Comparison of ENCODE assay signal across 11 mouse cellular contexts in the genomic region with DNA sequence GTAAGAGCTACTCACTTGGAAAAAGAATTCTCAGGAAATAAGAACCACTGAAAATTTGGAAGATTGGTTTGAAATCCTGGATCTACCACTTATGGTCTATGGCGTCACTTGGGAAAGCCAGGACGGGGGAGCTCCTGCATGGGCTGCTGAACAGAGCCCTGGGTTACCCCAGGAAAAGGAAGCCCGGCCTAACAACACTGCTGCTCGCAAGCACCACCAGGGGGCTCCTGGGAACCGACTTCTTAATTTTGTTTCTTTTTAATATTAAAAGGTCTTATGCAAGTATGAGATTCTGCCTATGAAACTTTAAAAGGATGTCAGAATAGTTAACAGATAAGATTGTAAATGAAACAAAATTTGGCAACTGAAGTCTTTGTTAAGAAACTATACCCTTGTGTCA. TPM values are rescaled to one million over a fixed set of nuclear protein-coding genes. Genes with fewer than 3 reads are reported as not detected.
DNase-seq lines count a peak whose midpoint lies in the region; ATAC-seq and TF ChIP-seq lines count a peak whose summit lies in the region.
"Had no signal": no experiment of that assay in that cellular context is flagged by ENCODE, and none has a peak within 500 bp of the region (broad histone marks: within the 10 kb centered on the region; RNA-seq: fewer than 3 reads in every experiment).

No protein-coding gene starts in this region.

- no peak overlapping the region for H3K4me2 ChIP-seq in stomach, postnatal 0 days (replicated peaks; ENCODE audit: low read depth)
- H3K4me2 ChIP-seq: embryonic facial prominence, embryonic 15.5 days; liver, embryonic 15.5 days; midbrain, embryonic 13.5 days had no signal

- H3K36me3 ChIP-seq in stomach, postnatal 0 days (ENCODE audit: control insufficient read depth, insufficient read depth, low read length), result peaks cover 24% of the 10 kb centered on the region

- peak; percentile 26 for DNase-seq in embryo, embryonic 11 days
- DNase-seq in embryo, embryonic 10 days (ENCODE audit: low spot score), result no peak
- DNase-seq in left cerebral cortex, adult 2 months (ENCODE audit: extremely low spot score in 1 of 2, low spot score in 2 of 2), result peak in 1 of 2 experiments; percentile 10
- DNase-seq in left cerebral cortex, postnatal 36 days (ENCODE audit: low spot score in 2 of 2), result no peak
- DNase-seq in thymus, postnatal 14 days, result peak; percentile 37
- no peak for DNase-seq in thymus, postnatal 25 days
- DNase-seq in stomach, postnatal 0 days (ENCODE audit: low spot score), result no peak
- DNase-seq in frontal cortex, postnatal 10 days (ENCODE audit: low spot score in 2 of 2), result no peak

- TF ChIP-seq CTCF in left cerebral cortex, adult 2 months (IDR thresholded peaks at IDR 0.05), result peak; percentile 57
- peak; percentile 57 for TF ChIP-seq CTCF in stomach, postnatal 0 days (IDR thresholded peaks at IDR 0.05; ENCODE audit: low read depth)

- H3K4me3 ChIP-seq in left cerebral cortex, adult 2 months, result no peak overlapping the region
- no peak overlapping the region for H3K4me3 ChIP-seq in stomach, postnatal 0 days (ENCODE audit: low read depth, low read length)
- H3K4me3 ChIP-seq: embryonic facial prominence, embryonic 15.5 days; liver, embryonic 15.5 days; midbrain, embryonic 13.5 days had no signal

- no peaks in the 10 kb centered on the region for H3K27me3 ChIP-seq in stomach, postnatal 0 days (ENCODE audit: control insufficient read depth, insufficient read depth, low read length)
- H3K27me3 ChIP-seq: embryonic facial prominence, embryonic 15.5 days; liver, embryonic 15.5 days; midbrain, embryonic 13.5 days had no signal

- no peak for ATAC-seq in stomach, postnatal 0 days (ENCODE audit: low FRiP score, low TSS enrichment)
- ATAC-seq: midbrain, embryonic 13.5 days had no signal

- intact Hi-C loops in left cerebral cortex, adult 2 months (cut with DNase I), result no loop called here
- intact Hi-C loops in left cerebral cortex, postnatal 36 days (cut with DNase I), result no loop called here

- TF ChIP-seq EP300 in stomach, postnatal 0 days (optimal IDR thresholded peaks at IDR 0.05), result no peak

- H3K9me3 ChIP-seq in stomach, postnatal 0 days (ENCODE audit: control insufficient read depth, low read length), result no peaks in the 10 kb centered on the region
- H3K9me3 ChIP-seq: embryonic facial prominence, embryonic 15.5 days; liver, embryonic 15.5 days; midbrain, embryonic 13.5 days had no signal

- H3K27ac ChIP-seq in left cerebral cortex, adult 2 months, result no peak overlapping the region
- no peak overlapping the region for H3K27ac ChIP-seq in stomach, postnatal 0 days (replicated peaks)
- H3K27ac ChIP-seq: embryonic facial prominence, embryonic 15.5 days; liver, embryonic 15.5 days; midbrain, embryonic 13.5 days had no signal

- H3K9ac ChIP-seq in stomach, postnatal 0 days (ENCODE audit: low read length), result no peak overlapping the region
- H3K9ac ChIP-seq: embryonic facial prominence, embryonic 15.5 days; liver, embryonic 15.5 days; midbrain, embryonic 13.5 days had no signal

- H3K4me1 ChIP-seq in stomach, postnatal 0 days (replicated peaks; ENCODE audit: control insufficient read depth, insufficient read depth), result no peaks in the 10 kb centered on the region
- H3K4me1 ChIP-seq: embryonic facial prominence, embryonic 15.5 days; liver, embryonic 15.5 days; midbrain, embryonic 13.5 days had no signal

- WGBS in stomach, postnatal 0 days, result 75% methylated on average over 5 of the region's 5 CpGs

RNA-seq across cellular contexts. Expression of gene Cog6, which starts 22.4 kb away (rescaled TPM):
- total RNA-seq in left cerebral cortex, adult 2 months (2021), result 10 to 100 TPM; 41.9 to 46.7 TPM
- total RNA-seq in left cerebral cortex, postnatal 36 days (2021), result 10 to 100 TPM; 35.7 to 43.9 TPM
- polyA plus RNA-seq in stomach, postnatal 0 days (2015; fragmentation: Nextera tagmentation; extraction: Ambion mirVana), result 25.1 and 25.7 TPM in 2 replicates

RNA-seq across cellular contexts. Expression of gene Lhfp, which starts 46.7 kb away (rescaled TPM):
- 10 to 100 TPM; 32.9 to 34.4 TPM for total RNA-seq in left cerebral cortex, adult 2 months (2021)
- 10 to 100 TPM; 29.8 to 35.1 TPM for total RNA-seq in left cerebral cortex, postnatal 36 days (2021)
- 37.4 and 39.3 TPM in 2 replicates for polyA plus RNA-seq in stomach, postnatal 0 days (2015; fragmentation: Nextera tagmentation; extraction: Ambion mirVana)

Comparison
In these comparisons a context has a peak if more than half of its experiments do, and no peak if none do; other contexts are left out.
1. DNase-seq: peak in embryo, embryonic 11 days (single experiment) and thymus, postnatal 14 days (single experiment); none in embryo, embryonic 10 days (single experiment), left cerebral cortex, postnatal 36 days (0 of 2), thymus, postnatal 25 days (single experiment), stomach, postnatal 0 days (single experiment) and frontal cortex, postnatal 10 days (0 of 2).